Mouse (Mus musculus) heart, adult 2 months (tissue): Measurements from ENCODE around the gene Gm973.

Experiments
- CTCF ChIP-seq: fragments of 200-600 bp; IDR thresholded peaks from 2 replicates; pipeline ENCODE4 v1.8.1; 2022; ENCODE audit warnings: antibody characterized with exemption, mild to moderate bottlenecking, moderate library complexity
- EP300 ChIP-seq: fragments of 200-500 bp; IDR thresholded peaks from 2 replicates; pipeline ENCODE4 v1.6.1; 2011; ENCODE audit warnings: low read depth, low read length, control low read depth; ENCODE audit not compliant: insufficient read depth
- POLR2A ChIP-seq: fragments of 200-500 bp; IDR thresholded peaks from 2 replicates; pipeline ENCODE4 v1.6.1; 2011; ENCODE audit warnings: mild to moderate bottlenecking, low read depth, low read length, control low read depth; ENCODE audit not compliant: insufficient read depth

- no peak for TF ChIP-seq CTCF
- no peak for TF ChIP-seq POLR2A
- no peak for TF ChIP-seq EP300
Observed at GRCm38 (mm10) chr1:59475618-59476017, 40.4 kb upstream of the Gm973 start.
